Mouse (Mus musculus): ENCODE results near the gene Bcl2l11.

DNA sequence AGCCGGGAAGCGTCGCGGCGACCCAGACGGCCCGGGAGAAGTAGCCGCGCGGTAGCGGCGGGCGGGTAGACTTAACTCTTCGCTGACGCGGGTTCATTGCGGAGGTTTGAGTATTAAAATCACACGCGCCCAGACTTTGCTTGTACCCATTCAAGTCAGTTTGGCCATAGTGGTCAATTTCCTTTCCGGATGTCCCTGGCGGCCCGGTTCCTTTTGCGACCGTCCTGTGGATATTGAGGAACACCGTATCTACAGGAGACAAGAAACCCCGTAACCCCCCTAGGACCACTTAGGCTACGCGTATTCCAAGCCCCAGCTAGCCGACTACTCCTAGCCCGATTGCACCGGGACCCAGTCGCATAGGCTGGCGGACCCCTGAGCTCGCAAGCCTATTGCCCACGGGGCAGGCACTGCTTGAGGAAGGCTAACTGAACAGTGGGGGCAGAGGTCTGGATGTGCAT, 783 bp downstream of the Bcl2l11 start:
- TF ChIP-seq CTCF (IDR thresholded peaks at IDR 0.05; ENCODE audit: insufficient read depth, low read depth, low read length) (no peak), POLR2A (IDR thresholded peaks at IDR 0.05; ENCODE audit: insufficient read depth, low read depth, low read length) (no peak)

Data from olfactory bulb, adult 2 months (tissue).